In genomic region chr11:38410302-38410701, GRCm38 (mm10) we compare ENCODE assay signal across 20 mouse cellular contexts.
A peak's percentile ranks its signal among the peaks of the same experiment; 100 is the strongest.
DNase-seq lines count a peak whose midpoint lies in the region; TF ChIP-seq lines count a peak whose summit lies in the region.
"Had no signal": no experiment of that assay in that cellular context is flagged by ENCODE, and none has a peak within 500 bp of the region (broad histone marks: within the 10 kb centered on the region; RNA-seq: fewer than 3 reads in every experiment).

No protein-coding gene starts in this region.

- peak; percentile 6 to 7 for DNase-seq in cerebellum, postnatal 14 days
- DNase-seq in cerebellum, adult 9-10 months, result no peak
- peak; percentile 24 for DNase-seq in layer of hippocampus, adult 11-12 months (ENCODE audit: low spot score)
- DNase-seq in layer of hippocampus, adult 9-10 months (ENCODE audit: low spot score), result no peak
- peak; percentile 83 for DNase-seq in brain, embryonic 14.5 days (ENCODE audit: low read depth)
- DNase-seq in layer of hippocampus, adult 8-10 months (ENCODE audit: low spot score in 2 of 2), result peak; percentile 17 to 26
- DNase-seq in ovary, adult 18-20 months (ENCODE audit: low spot score), result no peak
- DNase-seq in neural tube, embryonic 10.5 days (ENCODE audit: extremely low spot score, low spot score), result no peak
- DNase-seq: adrenal gland, postnatal 14 days; cerebellum, adult 11 months; cerebellum, postnatal 36 days; embryo, embryonic 11 days; gastrocnemius, postnatal 14 days; heart, adult 11 months; kidney, adult 18-20 months; kidney, postnatal 4 days; lung, postnatal 4 days; midbrain, embryonic 14.5 days; right cerebral cortex, adult 18-20 months; spleen, adult 18-20 months had no signal

- no peak for TF ChIP-seq POLR2A in brain, embryonic 14.5 days (IDR thresholded peaks at IDR 0.05; ENCODE audit: borderline replicate concordance, extremely low read depth, insufficient read depth, insufficient read length, poor library complexity, severe bottlenecking)

- TF ChIP-seq CTCF in brain, embryonic 14.5 days (IDR thresholded peaks at IDR 0.05; ENCODE audit: borderline replicate concordance, extremely low read depth, insufficient read depth, insufficient read length), result no peak

Comparison
In these comparisons a context has a peak if more than half of its experiments do, and no peak if none do; other contexts are left out.
1. DNase-seq: peak in cerebellum, postnatal 14 days (2 of 2), layer of hippocampus, adult 11-12 months (single experiment), brain, embryonic 14.5 days (single experiment) and layer of hippocampus, adult 8-10 months (2 of 2); none in cerebellum, adult 9-10 months (single experiment), layer of hippocampus, adult 9-10 months (single experiment), ovary, adult 18-20 months (single experiment) and neural tube, embryonic 10.5 days (single experiment).